Mouse (Mus musculus) lung, embryonic 14.5 days (tissue): Measurements from ENCODE around the gene Trappc12. TPM values are rescaled to one million over a fixed set of nuclear protein-coding genes. Genes with fewer than 3 reads are reported as not detected.
"Not testable (repeated sequence)": the region's sequence is repeated elsewhere in the genome, so short reads cannot be mapped to it uniquely, and the experiment has no call there.

Source experiments
- ATAC-seq: fragments of 200-750 bp; cut with Nextera tagmentation; 2 replicates; pipeline ENCODE4 v1.8.0; 2017; ENCODE audit warnings: mild to moderate bottlenecking, moderate TSS enrichment, moderate library complexity; ENCODE audit not compliant: insufficient read depth
- DNase-seq: peaks from one replicate; pipeline ENCODE4 v3.0.0-alpha.2; 2015
- H3K27ac ChIP-seq: fragments of 300-500 bp; sonication (generic); 2 replicates; pipeline ENCODE4 v1.5.1; 2014; ENCODE audit warnings: low read depth, mild to moderate bottlenecking, moderate library complexity
- H3K27me3 ChIP-seq: fragments of 300-500 bp; sonication (generic); 2 replicates; pipeline ENCODE4 v1.6.1; 2014; ENCODE audit warnings: low read length, control low read depth; ENCODE audit not compliant: insufficient read depth
- H3K36me3 ChIP-seq: fragments of 300-500 bp; sonication (generic); 2 replicates; pipeline ENCODE4 v1.6.1; 2014; ENCODE audit warnings: control low read depth; ENCODE audit not compliant: insufficient read depth
- H3K4me1 ChIP-seq: fragments of 300-500 bp; sonication (generic); 2 replicates; pipeline ENCODE4 v1.6.1; 2014; ENCODE audit warnings: antibody characterized with exemption, control low read depth; ENCODE audit not compliant: insufficient read depth
- H3K4me2 ChIP-seq: fragments of 300-500 bp; sonication (generic); 2 replicates; pipeline ENCODE4 v1.6.1; 2014; ENCODE audit warnings: mild to moderate bottlenecking
- H3K4me3 ChIP-seq: fragments of 300-500 bp; sonication (generic); 2 replicates; pipeline ENCODE4 v1.5.1; 2014; ENCODE audit warnings: low read depth, low read length
- H3K9ac ChIP-seq: fragments of 300-500 bp; sonication (generic); 2 replicates; pipeline ENCODE4 v1.6.1; 2014
- H3K9me3 ChIP-seq: fragments of 300-500 bp; sonication (generic); 2 replicates; pipeline ENCODE4 v1.6.1; 2016; ENCODE audit warnings: low read depth, low read length, control low read depth
- CTCF ChIP-seq: IDR thresholded peaks from 2 replicates; pipeline ENCODE4 v1.5.1; 2016; ENCODE audit warnings: antibody characterized with exemption, low read depth
- WGBS: fragments of 180-500 bp; shearing (Covaris S2); extraction: QIAGEN DNeasy Blood & Tissue Kit; methylation state at CpG from one replicate; pipeline ENCODE4 v1.1.7; 2014; 5-methylcytosine and 5-hydroxymethylcytosine counted together
- polyA plus RNA-seq: library from polyadenylated mRNA; unstranded; fragments of >200 nt; fragmentation: Nextera tagmentation; extraction: Ambion mirVana; gene quantifications from 2 replicates; pipeline ENCODE4 v1.2.1, GENCODE M21; 2014

Trappc12 gene
- polyA plus RNA-seq, 1 experiment from 2014 or later: 43.5 TPM

- Histone ChIP-seq H3K4me1 (no peaks in the 10 kb centered on the region), H3K4me3 (no peak overlapping the region), H3K27ac (no peak overlapping the region), H3K4me2 (no peak overlapping the region), H3K27me3 (no peaks in the 10 kb centered on the region), H3K36me3 (no peaks in the 10 kb centered on the region), H3K9ac (no peak overlapping the region), H3K9me3 (no peaks in the 10 kb centered on the region)
- ATAC-seq (no peak), DNase-seq (no peak)
- no peak for TF ChIP-seq CTCF
- 95% methylated on average over 7 of the region's 7 CpGs for WGBS
These were observed 19.7 kb upstream of the Trappc12 start for GRCm38 (mm10) chr12:28769953-28770352.

- Histone ChIP-seq H3K27me3 (no peaks in the 10 kb centered on the region), H3K9ac (no peak overlapping the region), H3K36me3 (no peaks in the 10 kb centered on the region), H3K4me1 (no peaks in the 10 kb centered on the region), H3K4me3 (no peak overlapping the region), H3K9me3 (no peaks in the 10 kb centered on the region), H3K4me2 (no peak overlapping the region), H3K27ac (no peak overlapping the region)
- DNase-seq: no peak
- TF ChIP-seq CTCF: no peak
- 74% methylated on average over 4 of the region's 4 CpGs for WGBS
- ATAC-seq: no peak
These were observed 5.7 kb upstream of the Trappc12 start for GRCm38 (mm10) chr12:28756019-28756418.

GRCm38 (mm10) chr12:28751508-28752263 is 1.4 kb upstream of the Trappc12 start, which contains the start of gene Eipr1:
Gene Eipr1, plus strand, starts transcription at chr12:28751803.
- peak within 1 kb of the TSS; percentile 92 for H3K4me2 ChIP-seq
- 0 out of 2 replicates have a peak, but pooled peaks cover 4% of the 10 kb centered on the region for H3K36me3 ChIP-seq
- H3K9ac ChIP-seq: peak within 1 kb of the TSS; percentile 69
- H3K4me1 ChIP-seq: peaks cover 4% of the 10 kb centered on the region; the same call in 1 of the 2 replicates
- ATAC-seq: peak; percentile 86
- H3K9me3 ChIP-seq: no peaks in the 10 kb centered on the region
- peak within 1 kb of the TSS; percentile 79 for H3K4me3 ChIP-seq
- WGBS: 5% methylated on average over 36 of the region's 36 CpGs
- no peaks in the 10 kb centered on the region for H3K27me3 ChIP-seq
- DNase-seq: peak; percentile 97
- H3K27ac ChIP-seq: no peak within 1 kb of the TSS
- TF ChIP-seq CTCF: no peak; the same call in 1 of the 2 replicates

GRCm38 (mm10) chr12:28750876-28751275 is 604 bp upstream of the Trappc12 start:
- H3K4me3 ChIP-seq: peak overlapping the region; percentile 79; the same call in 1 of the 2 replicates

GRCm38 (mm10) chr12:28743328-28743727 is 6.9 kb downstream of the Trappc12 start:
- peaks cover 38% of the 10 kb centered on the region for H3K36me3 ChIP-seq
- WGBS: 87% methylated on average over 3 of the region's 3 CpGs
- ATAC-seq: no peak

More at GRCm38 (mm10) chr12:28750876-28751275, 604 bp upstream of the Trappc12 start:
- ATAC-seq (peak; percentile 1; the same call in 1 of the 2 replicates), DNase-seq (no peak)
- Histone ChIP-seq H3K9ac (no peak overlapping the region), H3K9me3 (no peaks in the 10 kb centered on the region), H3K27me3 (no peaks in the 10 kb centered on the region), H3K27ac (no peak overlapping the region), H3K4me1 (peaks cover 4% of the 10 kb centered on the region; the same call in 1 of the 2 replicates), H3K36me3 (peaks cover 12% of the 10 kb centered on the region), H3K4me2 (peak overlapping the region; percentile 91; the same call in 1 of the 2 replicates)
- TF ChIP-seq CTCF: no peak
- WGBS: 93% methylated on average over 5 of the region's 5 CpGs

GRCm38 (mm10) chr12:28735293-28735692 is 15.0 kb downstream of the Trappc12 start:
- TF ChIP-seq CTCF: no peak
- DNase-seq: no peak
- 84% methylated on average over 3 of the region's 3 CpGs for WGBS
- Histone ChIP-seq H3K9ac (no peak overlapping the region), H3K4me1 (no peaks in the 10 kb centered on the region), H3K27me3 (no peaks in the 10 kb centered on the region), H3K4me2 (no peak overlapping the region), H3K9me3 (no peaks in the 10 kb centered on the region), H3K27ac (no peak overlapping the region), H3K4me3 (no peak overlapping the region), H3K36me3 (peaks cover 45% of the 10 kb centered on the region)
- ATAC-seq: no peak

More at GRCm38 (mm10) chr12:28743328-28743727, 6.9 kb downstream of the Trappc12 start:
- no peak overlapping the region for H3K4me3 ChIP-seq
- H3K27ac ChIP-seq: no peak overlapping the region
- no peaks in the 10 kb centered on the region for H3K27me3 ChIP-seq
- H3K9me3 ChIP-seq: no peaks in the 10 kb centered on the region
- H3K4me2 ChIP-seq: no peak overlapping the region
- no peak for DNase-seq
- H3K9ac ChIP-seq: no peak overlapping the region
- no peak for TF ChIP-seq CTCF
- no peaks in the 10 kb centered on the region for H3K4me1 ChIP-seq

- 91% methylated on average over 1 of the region's 1 CpGs for WGBS
- H3K9ac ChIP-seq: no peak overlapping the region
- DNase-seq: no peak
- no peaks in the 10 kb centered on the region for H3K4me1 ChIP-seq
- peaks cover 47% of the 10 kb centered on the region for H3K36me3 ChIP-seq
- H3K4me2 ChIP-seq: no peak overlapping the region
- H3K27me3 ChIP-seq: no peaks in the 10 kb centered on the region
- ATAC-seq: no peak
- H3K9me3 ChIP-seq: no peaks in the 10 kb centered on the region
- no peak overlapping the region for H3K4me3 ChIP-seq
- no peak for TF ChIP-seq CTCF
- H3K27ac ChIP-seq: no peak overlapping the region
These were observed 16.0 kb downstream of the Trappc12 start for GRCm38 (mm10) chr12:28734271-28734670.

GRCm38 (mm10) chr12:28733520-28734245 is 16.6 kb downstream of the Trappc12 start:
- not testable (repeated sequence) for H3K4me1 ChIP-seq, H3K27me3 ChIP-seq, H3K4me2 ChIP-seq, H3K27ac ChIP-seq, H3K9ac ChIP-seq, DNase-seq, H3K9me3 ChIP-seq, H3K4me3 ChIP-seq, ATAC-seq
- 92% methylated on average over 6 of the region's 6 CpGs for WGBS
- H3K36me3 ChIP-seq: peaks cover 47% of the 10 kb centered on the region
